Mouse (Mus musculus) kidney, embryonic 14.5 days (tissue): ENCODE results near the gene Stil. TPM values are rescaled to one million over a fixed set of nuclear protein-coding genes. Genes with fewer than 3 reads are reported as not detected.

Experiments used
- ATAC-seq: fragments of 200-750 bp; cut with Nextera tagmentation; 2 replicates; pipeline ENCODE4 v1.8.0; 2017; ENCODE audit warnings: moderate number of reproducible peaks, mild to moderate bottlenecking, moderate TSS enrichment, moderate library complexity; ENCODE audit not compliant: low FRiP score, low TSS enrichment
- H3K27ac ChIP-seq: fragments of 300-500 bp; sonication (generic); 2 replicates; pipeline ENCODE4 v1.5.1; 2014; ENCODE audit warnings: low read depth, mild to moderate bottlenecking, low read length, moderate library complexity, mixed read lengths
- H3K27me3 ChIP-seq: fragments of 300-500 bp; sonication (generic); 2 replicates; pipeline ENCODE4 v1.6.1; 2014; ENCODE audit warnings: mild to moderate bottlenecking, low read length; ENCODE audit not compliant: control insufficient read depth, insufficient read depth
- H3K36me3 ChIP-seq: fragments of 300-500 bp; sonication (generic); 2 replicates; pipeline ENCODE4 v1.6.1; 2014; ENCODE audit warnings: low read length, mixed read lengths; ENCODE audit not compliant: control insufficient read depth, insufficient read depth
- H3K4me1 ChIP-seq: fragments of 300-500 bp; sonication (generic); 2 replicates; pipeline ENCODE4 v1.6.1; 2014; ENCODE audit warnings: low read length, mixed read lengths; ENCODE audit not compliant: control insufficient read depth, insufficient read depth
- H3K4me2 ChIP-seq: fragments of 300-500 bp; sonication (generic); replicated peaks from 2 replicates; pipeline ENCODE4 v1.6.1; 2014; ENCODE audit warnings: low read depth, mild to moderate bottlenecking, low read length
- H3K4me3 ChIP-seq: fragments of 300-500 bp; sonication (generic); 2 replicates; pipeline ENCODE4 v1.5.1; 2014; ENCODE audit warnings: mild to moderate bottlenecking, low read length
- H3K9ac ChIP-seq: fragments of 300-500 bp; sonication (generic); 2 replicates; pipeline ENCODE4 v1.6.1; 2014; ENCODE audit warnings: low read depth, mild to moderate bottlenecking, low read length, moderate library complexity
- H3K9me3 ChIP-seq: fragments of 300-500 bp; sonication (generic); 2 replicates; pipeline ENCODE4 v1.6.1; 2016; ENCODE audit warnings: low read length; ENCODE audit not compliant: control insufficient read depth
- WGBS: fragments of 180-500 bp; shearing (Covaris S2); extraction: QIAGEN DNeasy Blood & Tissue Kit; methylation state at CpG from one replicate; pipeline ENCODE4 v1.1.7; 2014; 5-methylcytosine and 5-hydroxymethylcytosine counted together
- polyA plus RNA-seq: library from polyadenylated mRNA; unstranded; fragments of >200 nt; fragmentation: Nextera tagmentation; extraction: Ambion mirVana; gene quantifications from 2 replicates; pipeline ENCODE4 v1.2.1, GENCODE M21; 2014

Gene Stil
- polyA plus RNA-seq, 1 experiment from 2014 or later, result 19.9 TPM

DNA sequence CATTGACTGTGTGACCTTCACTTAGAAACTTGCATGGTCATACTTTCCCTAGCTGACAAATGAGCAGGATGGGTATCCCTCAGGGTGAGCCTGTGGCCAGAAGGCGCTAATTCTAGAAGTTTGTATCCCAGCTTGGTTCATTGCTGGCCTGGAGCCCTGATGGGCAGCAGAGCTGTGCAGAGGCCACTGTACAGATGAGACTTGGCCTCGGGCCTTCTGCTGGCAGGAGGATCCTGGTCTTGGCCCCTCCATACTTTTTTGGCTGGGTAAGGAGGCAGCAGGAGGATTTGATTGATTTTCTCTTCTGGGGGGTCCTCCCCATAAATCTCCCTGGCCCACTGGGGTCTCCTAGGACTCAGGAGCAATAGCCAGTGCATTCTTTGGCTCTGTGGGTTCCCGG, 83.1 kb downstream of the Stil start:
- Histone ChIP-seq H3K4me3 (no peak overlapping the region), H3K4me1 (peaks cover 10% of the 10 kb centered on the region), H3K4me2 (no peak overlapping the region), H3K27me3 (peaks cover 7% of the 10 kb centered on the region; the same call in 1 of the 2 replicates), H3K36me3 (no peaks in the 10 kb centered on the region), H3K9ac (no peak overlapping the region), H3K27ac (no peak overlapping the region), H3K9me3 (no peaks in the 10 kb centered on the region)
- no peak for ATAC-seq
- 80% methylated on average over 3 of the region's 3 CpGs for WGBS

DNA sequence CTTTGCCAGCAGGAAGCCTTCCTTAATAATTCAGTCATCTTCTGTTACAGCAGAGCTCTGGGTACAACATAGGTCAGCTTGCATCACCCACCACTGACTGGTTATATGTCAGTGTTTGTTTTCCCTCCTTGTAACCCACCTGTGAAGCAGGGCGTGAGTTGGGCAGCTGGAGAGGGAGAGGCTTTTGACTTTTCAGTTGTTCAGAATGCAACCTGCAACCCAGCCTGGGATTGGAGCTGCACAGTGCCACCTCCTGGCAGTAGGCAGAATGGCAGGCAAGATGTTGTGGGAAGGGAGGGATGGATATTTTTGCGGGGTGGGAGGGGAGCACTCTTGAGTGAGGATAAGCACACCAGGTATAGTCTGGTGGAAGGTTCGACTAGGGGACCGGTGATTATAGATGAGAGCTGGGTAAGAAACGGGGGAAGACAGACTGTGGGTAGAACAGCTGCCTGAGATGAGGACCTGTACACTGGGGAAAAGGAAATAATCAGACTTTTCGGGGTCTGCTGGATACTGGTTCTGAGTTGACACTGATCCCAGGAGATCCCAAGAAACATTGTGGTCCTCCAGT, 85.7 kb downstream of the Stil start:
- H3K4me1 ChIP-seq, result 0 out of 2 replicates have a peak, but pooled peaks cover 3% of the 10 kb centered on the region
- H3K9me3 ChIP-seq, result no peaks in the 10 kb centered on the region
- 0 out of 2 replicates have a peak, but pooled peaks have one; percentile 36 for ATAC-seq
- no peak overlapping the region for H3K9ac ChIP-seq
- no peak overlapping the region for H3K4me2 ChIP-seq
- H3K36me3 ChIP-seq, result no peaks in the 10 kb centered on the region
- 22% methylated on average over 6 of the region's 6 CpGs for WGBS
- no peak overlapping the region for H3K27ac ChIP-seq
- H3K4me3 ChIP-seq, result no peak overlapping the region
- peaks cover 18% of the 10 kb centered on the region for H3K27me3 ChIP-seq

DNA sequence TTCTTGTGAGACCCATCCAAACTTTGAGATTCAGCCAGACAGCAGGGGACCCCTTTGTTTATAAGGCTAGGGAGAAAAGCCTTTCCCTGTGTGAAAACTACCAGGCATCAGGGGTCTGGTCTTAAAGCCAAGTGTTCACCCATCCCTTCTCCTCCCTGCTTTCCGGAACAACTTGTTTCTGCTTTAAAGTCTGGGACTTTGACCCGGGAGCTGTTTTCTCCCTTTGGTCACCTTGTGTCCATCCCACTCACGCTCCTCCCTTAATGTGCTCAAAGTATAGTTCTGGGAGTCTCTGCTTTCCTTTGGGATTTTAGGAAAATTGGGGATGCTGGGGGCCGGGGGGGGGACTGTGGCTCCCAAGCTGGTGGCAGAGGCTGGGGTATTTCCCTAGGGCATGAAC, 86.3 kb downstream of the Stil start:
- Histone ChIP-seq H3K27ac (no peak overlapping the region), H3K9ac (no peak overlapping the region), H3K4me2 (no peak overlapping the region), H3K4me3 (no peak overlapping the region), H3K9me3 (no peaks in the 10 kb centered on the region), H3K36me3 (no peaks in the 10 kb centered on the region), H3K27me3 (peaks cover 18% of the 10 kb centered on the region), H3K4me1 (0 out of 2 replicates have a peak, but pooled peaks cover 6% of the 10 kb centered on the region)
- ATAC-seq, result no peak
- 72% methylated on average over 4 of the region's 4 CpGs for WGBS

DNA sequence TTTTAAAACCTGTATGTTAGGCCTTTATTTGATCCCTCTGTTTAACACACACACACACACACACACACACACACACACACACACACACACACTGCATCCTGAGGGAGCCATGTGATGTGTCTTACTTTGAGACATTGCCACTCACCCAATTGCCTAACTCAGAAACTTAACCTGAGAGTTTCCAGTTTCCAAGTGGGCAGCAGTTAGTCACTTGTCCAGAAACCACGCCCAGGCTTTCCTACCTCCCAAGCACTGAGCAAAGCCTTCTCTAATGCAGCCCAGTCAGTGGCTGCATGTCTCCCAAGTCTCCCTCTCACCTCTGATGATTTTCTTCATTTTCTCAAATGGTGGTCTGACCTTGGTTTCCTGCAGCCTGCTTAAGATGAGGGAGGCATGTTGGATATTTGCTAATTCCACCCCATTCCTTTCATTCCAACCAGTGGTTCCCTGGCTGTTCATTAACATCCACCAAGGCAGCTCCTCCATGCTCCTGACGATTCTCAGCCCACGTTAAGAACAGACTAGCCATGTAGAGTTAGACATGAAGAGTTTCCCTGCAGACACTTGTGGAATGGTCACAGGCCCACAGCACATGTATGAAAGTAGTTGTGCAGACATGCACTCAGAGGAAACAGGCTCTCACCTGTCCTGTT, 86.9 kb downstream of the Stil start:
- 61% methylated on average over 3 of the region's 3 CpGs for WGBS

DNA sequence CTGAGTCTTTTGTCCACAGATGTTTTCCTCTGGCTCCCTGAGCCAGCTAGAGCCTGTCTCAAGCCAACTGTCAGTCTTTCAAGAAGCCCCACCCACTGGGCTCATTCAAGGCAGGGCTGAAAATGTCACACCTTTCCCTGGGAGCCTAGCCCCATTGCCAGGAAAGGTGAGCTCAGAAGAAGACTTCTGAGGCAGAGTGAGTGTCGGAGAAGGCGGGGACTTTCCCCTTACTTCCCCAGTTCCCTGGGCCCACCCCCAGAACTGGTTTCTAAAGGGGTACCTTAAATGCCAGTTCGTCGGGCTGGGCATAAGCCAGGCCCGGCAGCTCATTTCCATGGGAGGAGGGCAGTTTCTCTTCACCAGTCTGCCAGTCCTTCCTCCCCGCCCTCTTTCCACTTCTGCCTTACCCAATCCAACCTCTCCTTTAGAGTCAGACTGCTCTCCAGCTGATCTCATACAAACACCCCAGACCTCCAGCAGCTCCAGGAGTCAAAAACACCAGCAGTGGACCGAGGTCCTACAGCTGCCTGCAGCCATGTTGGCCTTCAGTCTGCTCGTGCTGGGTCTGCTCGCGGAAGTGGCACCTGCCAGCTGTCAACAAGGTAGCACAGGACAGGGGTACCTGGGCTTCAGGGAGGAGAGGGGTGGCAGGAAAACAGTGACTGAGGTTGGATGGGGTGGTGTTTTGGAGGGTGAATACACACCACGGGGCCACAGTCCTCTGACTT, 88.8 kb downstream of the Stil start, which contains the start of gene Pdzk1ip1:
Pdzk1ip1 (plus strand) TSS at position 98 of the 728 bp plus-strand sequence.
- Histone ChIP-seq H3K4me1 (0 out of 2 replicates have a peak, but pooled peaks cover 6% of the 10 kb centered on the region), H3K9ac (peak within 1 kb of the TSS; percentile 34; the same call in 1 of the 2 replicates), H3K27me3 (peaks cover 21% of the 10 kb centered on the region), H3K27ac (peak within 1 kb of the TSS; percentile 37; the same call in 1 of the 2 replicates), H3K4me3 (peak within 1 kb of the TSS; percentile 12), H3K9me3 (no peaks in the 10 kb centered on the region), H3K36me3 (no peaks in the 10 kb centered on the region), H3K4me2 (peak within 1 kb of the TSS; percentile 26)
- 9% methylated on average over 11 of the region's 11 CpGs for WGBS
- ATAC-seq, result peak; percentile 5; the same call in 1 of the 2 replicates

More for the DNA sequence above, 86.9 kb downstream of the Stil start:
- Histone ChIP-seq H3K9me3 (no peaks in the 10 kb centered on the region), H3K27ac (no peak overlapping the region), H3K4me3 (no peak overlapping the region), H3K36me3 (no peaks in the 10 kb centered on the region), H3K9ac (no peak overlapping the region), H3K4me1 (0 out of 2 replicates have a peak, but pooled peaks cover 6% of the 10 kb centered on the region), H3K27me3 (peaks cover 18% of the 10 kb centered on the region), H3K4me2 (no peak overlapping the region)
- ATAC-seq, result no peak

DNA sequence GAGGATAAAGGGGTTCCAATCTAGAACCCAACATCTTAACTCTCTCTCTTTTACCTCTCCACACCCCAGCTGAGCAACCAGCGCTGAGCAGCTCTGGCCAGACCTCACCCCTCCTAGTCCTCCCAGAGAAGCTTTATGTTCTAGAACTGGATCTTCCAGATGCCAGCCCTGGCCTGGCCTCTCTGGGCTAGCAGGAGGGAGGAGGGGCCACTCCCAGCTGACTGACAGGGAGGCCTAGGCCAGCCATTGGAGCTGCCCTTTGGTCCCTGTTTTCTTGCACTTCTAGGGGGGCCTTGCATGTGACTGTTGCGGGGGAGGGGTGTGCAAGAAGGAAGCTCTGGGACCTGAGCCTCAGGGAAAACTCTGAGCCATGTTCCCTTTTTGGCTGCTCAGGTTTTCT, 90.6 kb downstream of the Stil start:
- no peak overlapping the region for H3K4me2 ChIP-seq
- no peak overlapping the region for H3K9ac ChIP-seq

DNA sequence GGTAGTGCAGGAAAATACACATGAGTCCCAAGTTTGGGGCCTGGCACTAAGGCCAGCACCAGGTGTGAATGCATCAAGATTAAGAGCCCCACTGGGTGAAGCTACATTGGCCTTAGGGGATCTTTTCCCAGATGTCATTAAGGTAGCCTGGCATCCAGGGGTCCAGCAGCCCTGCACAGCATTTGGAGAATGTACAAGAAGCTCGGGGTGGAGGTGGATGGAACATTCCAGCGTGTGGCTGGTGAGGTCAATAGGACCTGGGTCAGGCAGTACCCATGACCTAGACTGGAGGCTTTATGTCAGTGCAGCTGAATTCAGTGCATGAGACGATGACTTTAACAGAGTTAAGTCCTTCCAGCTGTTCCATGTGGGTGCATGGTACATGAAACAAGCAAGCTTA, 91.8 kb downstream of the Stil start:
- H3K4me3 ChIP-seq, result no peak overlapping the region
- no peak overlapping the region for H3K9ac ChIP-seq
- 78% methylated on average over 3 of the region's 3 CpGs for WGBS
- no peak overlapping the region for H3K4me2 ChIP-seq
- no peak for ATAC-seq
- H3K9me3 ChIP-seq, result no peaks in the 10 kb centered on the region
- no peaks in the 10 kb centered on the region for H3K36me3 ChIP-seq
- no peak overlapping the region for H3K27ac ChIP-seq
- peaks cover 19% of the 10 kb centered on the region; the same call in 1 of the 2 replicates for H3K4me1 ChIP-seq
- peaks cover 35% of the 10 kb centered on the region for H3K27me3 ChIP-seq

More for the DNA sequence above, 90.6 kb downstream of the Stil start:
- Histone ChIP-seq H3K27ac (no peak overlapping the region), H3K9me3 (no peaks in the 10 kb centered on the region), H3K36me3 (no peaks in the 10 kb centered on the region), H3K27me3 (peaks cover 26% of the 10 kb centered on the region), H3K4me3 (no peak overlapping the region), H3K4me1 (0 out of 2 replicates have a peak, but pooled peaks cover 8% of the 10 kb centered on the region)
- WGBS, result 55% methylated on average over 2 of the region's 2 CpGs
- ATAC-seq, result peak; percentile 26; the same call in 1 of the 2 replicates
